Mouse (Mus musculus) small intestine, adult 2 months (tissue): Measurements from ENCODE around the gene Zfp385c.

Experiments used
- CTCF ChIP-seq: fragments of 200-500 bp; IDR thresholded peaks from 2 replicates; pipeline ENCODE4 v1.5.1; 2012; ENCODE audit warnings: low read depth, mild to moderate bottlenecking, control low read depth, inconsistent platforms, low read length, moderate library complexity, mixed read lengths; ENCODE audit not compliant: insufficient replicate concordance, insufficient read length; ENCODE audit errors: extremely low read depth
- POLR2A ChIP-seq: fragments of 200-500 bp; IDR thresholded peaks from 2 replicates; pipeline ENCODE4 v1.6.1; 2012; ENCODE audit warnings: low read depth, mild to moderate bottlenecking, control low read depth, inconsistent platforms, low read length, moderate library complexity

DNA sequence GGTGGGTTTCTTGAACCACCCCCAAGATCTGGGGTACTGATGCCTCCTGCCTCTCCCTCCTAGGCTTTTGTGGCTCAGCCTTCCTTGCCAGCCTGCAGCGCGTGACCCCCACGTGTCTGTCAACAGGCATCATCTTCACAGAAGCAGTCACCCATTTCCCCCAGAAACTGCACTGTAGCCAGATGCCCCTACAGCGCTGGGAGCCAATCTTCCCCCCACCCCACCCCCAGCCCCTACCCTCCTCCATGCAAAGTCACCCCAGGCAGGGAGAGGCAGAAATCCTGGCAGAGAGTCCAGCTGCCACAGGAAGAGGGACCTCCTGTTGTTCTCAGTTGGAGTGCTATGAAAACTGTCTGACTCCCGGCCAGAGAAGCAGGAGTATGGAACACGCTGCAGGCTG lies 35.8 kb downstream of the Zfp385c start:
- TF ChIP-seq CTCF (no peak), POLR2A (no peak)
